Mouse (Mus musculus) liver, embryonic 12.5 days (tissue): ENCODE results near the gene Men1. TPM values are rescaled to one million over a fixed set of nuclear protein-coding genes. Genes with fewer than 3 reads are reported as not detected.

Experiments used
- ATAC-seq: fragments of 200-750 bp; cut with Nextera tagmentation; 2 replicates; pipeline ENCODE4 v1.8.0; 2017; ENCODE audit warnings: moderate number of reproducible peaks, mild to moderate bottlenecking, moderate library complexity
- H3K27ac ChIP-seq: fragments of 300-500 bp; sonication (generic); 2 replicates; pipeline ENCODE4 v1.5.1; 2016; ENCODE audit warnings: mild to moderate bottlenecking
- H3K27me3 ChIP-seq: fragments of 300-500 bp; sonication (generic); replicated peaks from 2 replicates; pipeline ENCODE4 v1.6.1; 2016; ENCODE audit warnings: mild to moderate bottlenecking, moderate library complexity
- H3K36me3 ChIP-seq: fragments of 300-500 bp; sonication (generic); 2 replicates; pipeline ENCODE4 v1.6.1; 2016; ENCODE audit warnings: mild to moderate bottlenecking, moderate library complexity
- H3K4me1 ChIP-seq: fragments of 300-500 bp; sonication (generic); 2 replicates; pipeline ENCODE4 v1.6.1; 2016
- H3K4me2 ChIP-seq: fragments of 300-500 bp; sonication (generic); 2 replicates; pipeline ENCODE4 v1.6.1; 2016; ENCODE audit warnings: mild to moderate bottlenecking, moderate library complexity
- H3K4me3 ChIP-seq: fragments of 300-500 bp; sonication (generic); 2 replicates; pipeline ENCODE4 v1.5.1; 2016; ENCODE audit warnings: mild to moderate bottlenecking, moderate library complexity
- H3K9ac ChIP-seq: fragments of 300-500 bp; sonication (generic); 2 replicates; pipeline ENCODE4 v1.6.1; 2016; ENCODE audit warnings: mild to moderate bottlenecking, moderate library complexity
- H3K9me3 ChIP-seq: fragments of 300-500 bp; sonication (generic); replicated peaks from 2 replicates; pipeline ENCODE4 v1.6.1; 2016; ENCODE audit warnings: mild to moderate bottlenecking, moderate library complexity
- WGBS: fragments of 180-500 bp; shearing (Covaris S2); methylation state at CpG from one replicate; pipeline ENCODE4 v1.1.7; 2016; ENCODE audit not compliant: insufficient replicate concordance; 5-methylcytosine and 5-hydroxymethylcytosine counted together
- polyA plus RNA-seq: library from polyadenylated mRNA; unstranded; fragments of >200 nt; fragmentation: Nextera tagmentation; extraction: Ambion mirVana; gene quantifications from 2 replicates; pipeline ENCODE4 v1.2.1, GENCODE M21; 2016

The Men1 gene
- polyA plus RNA-seq, 1 experiment from 2014 or later = 48.6 TPM

GRCm38 (mm10) chr19:6361291-6361690 lies 26.5 kb downstream of the Men1 start:
- Histone ChIP-seq H3K9ac (no peak overlapping the region), H3K27ac (no peak overlapping the region), H3K4me1 (peaks cover 37% of the 10 kb centered on the region), H3K27me3 (no peaks in the 10 kb centered on the region), H3K4me2 (no peak overlapping the region), H3K36me3 (peaks cover 35% of the 10 kb centered on the region), H3K4me3 (no peak overlapping the region), H3K9me3 (no peaks in the 10 kb centered on the region)
- WGBS = 75% methylated on average over 3 of the region's 3 CpGs
- no peak for ATAC-seq

DNA sequence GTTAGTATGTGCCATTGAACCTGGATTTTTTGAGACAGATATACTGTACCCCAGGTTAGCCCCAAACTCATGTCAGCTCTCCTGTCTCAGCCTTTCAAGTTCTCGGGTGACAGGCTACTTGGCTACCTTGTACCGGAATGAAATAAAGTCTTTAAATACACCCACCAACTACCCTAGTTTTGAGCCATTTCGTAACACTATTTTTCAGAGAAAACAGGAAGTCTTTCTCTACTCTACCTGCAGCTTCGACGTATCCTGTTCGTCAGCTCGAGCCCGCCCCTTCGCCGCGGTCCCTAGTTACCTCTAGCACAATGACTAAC lies 28.3 kb downstream of the Men1 start:
- no peak for ATAC-seq

GRCm38 (mm10) chr19:6363411-6364240 lies 28.8 kb downstream of the Men1 start, which contains the start of gene Sf1:
Gene Sf1, plus strand, starts transcription at chr19:6363690.
- Histone ChIP-seq H3K4me3 (peak within 1 kb of the TSS; percentile 99), H3K9ac (peak within 1 kb of the TSS; percentile 99), H3K36me3 (peaks cover 58% of the 10 kb centered on the region), H3K9me3 (no peaks in the 10 kb centered on the region), H3K4me1 (peaks cover 49% of the 10 kb centered on the region), H3K4me2 (peak within 1 kb of the TSS; percentile 86), H3K27me3 (no peaks in the 10 kb centered on the region), H3K27ac (peak within 1 kb of the TSS; percentile 97)
- peak; percentile 92 for ATAC-seq
- WGBS = under 1% methylated on average over 85 of the region's 85 CpGs

More for the DNA sequence above, 28.3 kb downstream of the Men1 start:
- Histone ChIP-seq H3K9me3 (no peaks in the 10 kb centered on the region), H3K27ac (peak overlapping the region; percentile 97), H3K9ac (peak overlapping the region; percentile 65), H3K36me3 (peaks cover 52% of the 10 kb centered on the region), H3K4me3 (peak overlapping the region; percentile 99), H3K4me2 (peak overlapping the region; percentile 86), H3K27me3 (no peaks in the 10 kb centered on the region), H3K4me1 (peaks cover 49% of the 10 kb centered on the region)
- WGBS = 4% methylated on average over 11 of the region's 11 CpGs

GRCm38 (mm10) chr19:6364317-6364725 lies 29.5 kb downstream of the Men1 start:
- H3K27ac ChIP-seq = peak overlapping the region; percentile 97
- H3K4me1 ChIP-seq = peaks cover 49% of the 10 kb centered on the region
- ATAC-seq = no peak
- peak overlapping the region; percentile 86 for H3K4me2 ChIP-seq
- no peaks in the 10 kb centered on the region for H3K9me3 ChIP-seq
- peaks cover 65% of the 10 kb centered on the region for H3K36me3 ChIP-seq
- peak overlapping the region; percentile 99 for H3K9ac ChIP-seq
- H3K4me3 ChIP-seq = peak overlapping the region; percentile 99
- under 1% methylated on average over 55 of the region's 55 CpGs for WGBS
- no peaks in the 10 kb centered on the region for H3K27me3 ChIP-seq

- peak overlapping the region; percentile 86 for H3K4me2 ChIP-seq
- WGBS = 1% methylated on average over 2 of the region's 2 CpGs
- peak overlapping the region; percentile 99 for H3K4me3 ChIP-seq
- no peaks in the 10 kb centered on the region for H3K9me3 ChIP-seq
- H3K27me3 ChIP-seq = no peaks in the 10 kb centered on the region
- no peak for ATAC-seq
- peaks cover 68% of the 10 kb centered on the region for H3K36me3 ChIP-seq
- peaks cover 49% of the 10 kb centered on the region for H3K4me1 ChIP-seq
- peak overlapping the region; percentile 99 for H3K9ac ChIP-seq
- peak overlapping the region; percentile 97 for H3K27ac ChIP-seq
Measured at GRCm38 (mm10) chr19:6364842-6365241, 30.1 kb downstream of the Men1 start.

DNA sequence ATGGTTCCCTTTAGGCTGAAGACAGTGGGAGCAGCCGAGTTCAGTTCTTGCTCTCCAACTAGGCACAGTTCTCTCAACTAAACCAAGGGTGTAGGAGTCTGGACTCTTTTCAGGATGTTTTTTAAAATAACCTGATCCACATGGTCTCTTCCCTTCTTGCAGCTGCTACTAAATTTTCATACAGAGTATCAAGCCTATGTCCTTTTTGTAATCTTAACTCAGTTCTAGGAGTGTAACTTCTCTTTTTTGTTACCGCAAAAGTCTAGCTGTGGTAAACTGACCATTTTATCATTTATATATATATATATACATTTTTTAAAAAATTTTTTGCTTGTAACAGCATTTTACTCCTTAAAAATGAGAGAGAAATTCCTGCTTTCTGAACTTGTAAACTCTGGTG lies 35.4 kb downstream of the Men1 start:
- no peaks in the 10 kb centered on the region for H3K27me3 ChIP-seq
- H3K4me3 ChIP-seq = no peak overlapping the region
- H3K4me2 ChIP-seq = no peak overlapping the region
- H3K4me1 ChIP-seq = peaks cover 29% of the 10 kb centered on the region
- H3K9me3 ChIP-seq = no peaks in the 10 kb centered on the region
- no peak overlapping the region for H3K9ac ChIP-seq
- H3K36me3 ChIP-seq = peaks cover 100% of the 10 kb centered on the region
- no peak overlapping the region for H3K27ac ChIP-seq
- no peak for ATAC-seq
- WGBS = 89% methylated on average over 2 of the region's 2 CpGs

DNA sequence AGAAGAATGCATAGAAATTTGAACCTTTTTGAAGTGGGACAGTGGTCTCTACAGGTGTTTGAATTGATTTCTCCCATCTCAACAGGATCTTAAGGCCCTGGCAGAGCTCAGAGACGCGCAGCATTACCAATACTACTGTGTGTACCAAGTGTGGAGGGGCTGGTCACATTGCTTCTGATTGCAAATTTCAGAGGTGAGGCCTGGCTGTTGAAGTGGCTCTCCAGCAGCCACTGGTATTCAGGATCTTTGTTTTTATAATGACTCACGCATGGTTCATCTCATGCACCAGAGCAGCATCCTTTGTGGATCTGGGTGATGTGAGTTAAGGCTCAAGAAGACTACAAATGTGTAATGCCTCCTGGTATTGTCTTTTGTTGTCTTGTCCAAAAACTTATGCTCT lies 37.7 kb downstream of the Men1 start:
- ATAC-seq = no peak
- H3K4me3 ChIP-seq = no peak overlapping the region
- peaks cover 100% of the 10 kb centered on the region for H3K36me3 ChIP-seq
- no peaks in the 10 kb centered on the region for H3K9me3 ChIP-seq
- no peak overlapping the region for H3K9ac ChIP-seq
- H3K4me2 ChIP-seq = no peak overlapping the region
- H3K4me1 ChIP-seq = peaks cover 7% of the 10 kb centered on the region; the same call in 1 of the 2 replicates
- 87% methylated on average over 3 of the region's 3 CpGs for WGBS
- H3K27ac ChIP-seq = no peak overlapping the region
- H3K27me3 ChIP-seq = no peaks in the 10 kb centered on the region

GRCm38 (mm10) chr19:6373539-6374400 lies 39.0 kb downstream of the Men1 start:
- Histone ChIP-seq H3K27me3 (no peaks in the 10 kb centered on the region), H3K4me2 (no peak overlapping the region), H3K4me3 (no peak overlapping the region), H3K36me3 (peaks cover 100% of the 10 kb centered on the region), H3K9me3 (no peaks in the 10 kb centered on the region), H3K4me1 (peaks cover 6% of the 10 kb centered on the region; the same call in 1 of the 2 replicates), H3K27ac (no peak overlapping the region), H3K9ac (no peak overlapping the region)
- 58% methylated on average over 12 of the region's 12 CpGs for WGBS
- peak; percentile 40; the same call in 1 of the 2 replicates for ATAC-seq

DNA sequence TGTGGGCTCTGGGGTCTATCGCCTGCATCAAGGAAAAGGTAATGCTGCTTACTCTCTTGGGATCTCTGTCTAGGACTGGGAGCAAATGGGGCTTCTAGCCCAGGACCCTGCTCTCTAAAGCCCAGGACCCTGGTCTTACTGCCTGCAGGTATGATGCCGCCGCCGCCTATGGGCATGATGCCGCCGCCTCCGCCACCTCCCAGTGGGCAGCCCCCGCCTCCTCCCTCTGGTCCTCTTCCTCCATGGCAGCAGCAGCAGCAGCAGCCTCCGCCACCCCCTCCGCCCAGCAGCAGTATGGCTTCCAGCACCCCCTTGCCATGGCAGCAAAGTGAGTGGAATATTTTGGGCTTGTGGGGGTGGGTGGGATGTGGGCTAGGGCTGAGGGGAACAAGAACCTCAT lies 39.8 kb downstream of the Men1 start:
- ATAC-seq = no peak
- no peak overlapping the region for H3K4me3 ChIP-seq
- no peak overlapping the region for H3K4me2 ChIP-seq
- no peak overlapping the region for H3K27ac ChIP-seq
- H3K9ac ChIP-seq = no peak overlapping the region
- 93% methylated on average over 10 of the region's 10 CpGs for WGBS
- no peaks in the 10 kb centered on the region for H3K27me3 ChIP-seq
- H3K36me3 ChIP-seq = peaks cover 100% of the 10 kb centered on the region
- peaks cover 6% of the 10 kb centered on the region; the same call in 1 of the 2 replicates for H3K4me1 ChIP-seq
- H3K9me3 ChIP-seq = no peaks in the 10 kb centered on the region

- no peak overlapping the region for H3K4me3 ChIP-seq
- no peaks in the 10 kb centered on the region for H3K27me3 ChIP-seq
- H3K9me3 ChIP-seq = no peaks in the 10 kb centered on the region
- peaks cover 6% of the 10 kb centered on the region; the same call in 1 of the 2 replicates for H3K4me1 ChIP-seq
- peaks cover 93% of the 10 kb centered on the region for H3K36me3 ChIP-seq
- H3K4me2 ChIP-seq = no peak overlapping the region
- no peak overlapping the region for H3K9ac ChIP-seq
- ATAC-seq = no peak
- 94% methylated on average over 38 of the region's 42 CpGs for WGBS
- no peak overlapping the region for H3K27ac ChIP-seq
Measured at GRCm38 (mm10) chr19:6375423-6376254, 40.9 kb downstream of the Men1 start.

GRCm38 (mm10) chr19:6376255-6376564 lies 41.4 kb downstream of the Men1 start:
- Histone ChIP-seq H3K4me2 (no peak overlapping the region), H3K9ac (no peak overlapping the region), H3K27me3 (no peaks in the 10 kb centered on the region), H3K36me3 (peaks cover 87% of the 10 kb centered on the region), H3K4me1 (0 out of 2 replicates have a peak, but pooled peaks cover 6% of the 10 kb centered on the region), H3K9me3 (no peaks in the 10 kb centered on the region), H3K4me3 (no peak overlapping the region), H3K27ac (no peak overlapping the region)
- ATAC-seq = no peak
- WGBS = 79% methylated on average over 14 of the region's 14 CpGs
